Mouse (Mus musculus) bone marrow macrophage, adult 2 months (primary cell): ENCODE results near the gene Adh6a.

ENCODE experiments used
- CTCF ChIP-seq: IDR thresholded peaks from 2 replicates; pipeline ENCODE4 v1.5.1; 2012; ENCODE audit warnings: low read depth, mild to moderate bottlenecking, low read length, moderate library complexity
- POLR2A ChIP-seq: IDR thresholded peaks from 2 replicates; pipeline ENCODE4 v1.6.1; 2012; ENCODE audit warnings: mild to moderate bottlenecking, low read depth, low read length, borderline replicate concordance

DNA sequence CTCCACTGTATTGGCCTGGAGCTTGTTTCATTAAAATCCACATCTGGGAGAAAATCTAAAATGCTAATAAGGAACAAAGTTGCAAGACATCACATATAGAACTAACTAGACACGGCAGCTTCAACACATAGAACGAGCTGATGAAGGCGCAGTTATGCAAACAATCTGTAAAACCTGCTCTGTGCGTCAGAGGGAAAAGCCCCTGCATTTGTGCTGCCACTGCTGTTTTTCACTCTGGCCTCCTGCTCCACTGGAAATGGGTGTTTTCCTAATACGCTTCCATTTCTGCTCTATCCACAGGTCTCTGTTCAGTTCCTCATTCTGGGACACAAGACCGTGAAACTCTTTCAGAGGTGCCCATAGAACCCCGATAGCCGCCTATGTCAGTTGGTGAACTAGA, 20.8 kb downstream of the Adh6a start:
- TF ChIP-seq CTCF = no peak
- no peak for TF ChIP-seq POLR2A
